Mouse (Mus musculus) heart, embryonic 14.5 days (tissue): ENCODE data around the gene Prkag2. TPM values are rescaled to one million over a fixed set of nuclear protein-coding genes. Genes with fewer than 3 reads are reported as not detected.

Experiments used
- ATAC-seq: fragments of 200-750 bp; cut with Nextera tagmentation; 2 replicates; pipeline ENCODE4 v1.8.0; 2017; ENCODE audit warnings: low read depth, moderate TSS enrichment; ENCODE audit not compliant: insufficient number of reproducible peaks, insufficient read depth, low FRiP score
- H3K27ac ChIP-seq, 2 experiments: fragments of 200-500 bp in 1 of 2; fragments of 300-500 bp in 1 of 2; sonication (generic) in 1 of 2; replicated peaks in 1 of 2; 2 replicates each; pipeline ENCODE4 v1.5.1; 2012 to 2014; ENCODE audit warnings: low read depth in 2 of 2, low read length in 2 of 2, control low read depth in 1 of 2, mild to moderate bottlenecking in 1 of 2, mixed read lengths in 1 of 2; ENCODE audit not compliant: control insufficient read depth in 1 of 2, insufficient read depth in 1 of 2
- H3K27me3 ChIP-seq: fragments of 300-500 bp; sonication (generic); 2 replicates; pipeline ENCODE4 v1.6.1; 2014; ENCODE audit warnings: mild to moderate bottlenecking, low read length, control low read depth; ENCODE audit not compliant: control insufficient read depth, insufficient read depth
- H3K36me3 ChIP-seq: fragments of 300-500 bp; sonication (generic); 2 replicates; pipeline ENCODE4 v1.6.1; 2014; ENCODE audit warnings: mild to moderate bottlenecking, control low read depth, low read length, mixed read lengths; ENCODE audit not compliant: control insufficient read depth, insufficient read depth
- H3K4me1 ChIP-seq, 2 experiments: fragments of 200-500 bp in 1 of 2; fragments of 300-500 bp in 1 of 2; sonication (generic) in 1 of 2; 2 replicates each; pipeline ENCODE4 v1.6.1; 2012 to 2014; ENCODE audit warnings: low read length in 2 of 2, control low read depth in 1 of 2, mixed read lengths in 1 of 2; ENCODE audit not compliant: control insufficient read depth in 2 of 2, insufficient read depth in 2 of 2
- H3K4me2 ChIP-seq: fragments of 300-500 bp; sonication (generic); 2 replicates; pipeline ENCODE4 v1.6.1; 2014; ENCODE audit warnings: mild to moderate bottlenecking, low read length
- H3K4me3 ChIP-seq, 2 experiments: fragments of 200-500 bp in 1 of 2; fragments of 300-500 bp in 1 of 2; sonication (generic) in 1 of 2; 2 replicates each; pipeline ENCODE4 v1.5.1; 2012 to 2014; ENCODE audit warnings: low read length in 2 of 2, mild to moderate bottlenecking in 2 of 2, control low read depth in 1 of 2, low read depth in 1 of 2, moderate library complexity in 1 of 2; ENCODE audit not compliant: control insufficient read depth in 1 of 2, insufficient read depth in 1 of 2
- H3K9ac ChIP-seq: fragments of 300-500 bp; sonication (generic); 2 replicates; pipeline ENCODE4 v1.6.1; 2014; ENCODE audit warnings: mild to moderate bottlenecking, low read length
- H3K9me3 ChIP-seq: fragments of 300-500 bp; sonication (generic); 2 replicates; pipeline ENCODE4 v1.6.1; 2016; ENCODE audit warnings: low read length, control low read depth; ENCODE audit not compliant: control insufficient read depth
- WGBS: fragments of 180-500 bp; shearing (Covaris S2); extraction: QIAGEN DNeasy Blood & Tissue Kit; methylation state at CpG from one replicate; pipeline ENCODE4 v1.1.7; 2014; 5-methylcytosine and 5-hydroxymethylcytosine counted together
- polyA plus RNA-seq: library from polyadenylated mRNA; unstranded; fragments of >200 nt; fragmentation: Nextera tagmentation; extraction: Ambion mirVana; gene quantifications from 2 replicates; pipeline ENCODE4 v1.2.1, GENCODE M21; 2014

Prkag2 gene
- polyA plus RNA-seq: 120 and 122 TPM in 2 replicates

DNA sequence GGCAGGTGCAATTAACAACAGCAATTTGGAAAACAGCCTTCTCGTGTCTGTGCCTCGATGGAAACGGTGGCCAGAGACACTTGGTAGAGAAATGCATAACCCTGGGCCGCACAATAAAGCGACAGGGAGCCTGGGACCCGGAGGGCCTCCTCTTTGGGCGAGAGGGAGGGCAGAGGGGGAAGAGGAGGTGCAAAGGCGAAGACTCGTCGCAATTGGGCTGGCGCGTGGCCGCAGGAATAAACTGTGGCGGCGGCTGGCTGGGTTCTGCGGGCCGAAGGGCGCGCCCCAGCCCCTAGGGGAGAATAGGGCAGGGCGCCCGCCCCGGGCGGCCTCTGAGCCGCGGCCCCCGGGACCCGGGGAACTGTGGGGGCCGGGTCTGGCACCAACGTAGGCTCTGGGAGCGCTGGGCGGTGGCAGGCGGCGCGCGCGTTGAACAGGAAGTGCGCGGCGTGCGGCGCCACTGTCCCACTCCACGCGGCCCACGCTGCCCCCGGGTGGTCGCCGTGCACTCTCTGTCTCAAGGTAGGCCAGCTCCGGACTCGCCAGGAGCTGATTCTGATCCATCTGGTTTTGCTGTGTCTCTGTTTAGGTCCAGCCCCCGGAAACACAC, at the start of gene Prkag2:
Gene Prkag2 (minus strand): TSS at position 127 of the 610 bp plus-strand sequence.
- peak; percentile 46; the same call in 1 of the 2 replicates for ATAC-seq
- 0% methylated on average over 32 of the region's 50 CpGs for WGBS

DNA sequence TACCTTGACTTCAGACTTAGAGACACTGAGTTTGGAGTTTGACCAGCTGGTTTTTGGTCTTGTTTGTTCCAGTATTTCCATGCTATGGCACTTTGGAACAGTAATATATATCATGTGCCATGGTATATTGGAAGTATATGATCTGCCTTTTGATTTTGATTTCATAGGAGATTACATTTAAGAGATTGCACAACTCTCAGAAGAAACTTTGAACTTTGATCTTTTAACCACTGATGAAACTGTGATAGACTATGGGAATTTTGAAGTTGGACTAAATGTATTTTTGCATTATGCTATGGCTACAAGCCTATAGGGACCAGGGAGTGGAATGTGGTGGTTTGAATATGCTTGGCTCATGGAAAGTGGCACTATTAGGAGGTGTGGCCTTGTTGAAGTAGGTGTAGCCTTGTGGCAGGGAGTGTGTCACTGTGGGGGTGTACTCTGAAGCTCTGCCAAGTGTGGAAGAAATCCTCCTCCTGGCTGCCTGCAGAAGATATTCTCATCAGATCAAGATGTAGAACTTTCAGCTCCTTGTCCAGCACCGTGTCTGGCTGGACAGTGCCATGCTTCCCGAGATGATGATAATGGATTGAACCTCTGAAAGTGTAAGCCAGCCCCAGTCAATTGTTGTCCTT, 49.0 kb upstream of the Prkag2 start:
- 60% methylated on average over 2 of the region's 2 CpGs for WGBS
- ATAC-seq: no peak
- Histone ChIP-seq H3K27ac (no peak overlapping the region), H3K9me3 (no peaks in the 10 kb centered on the region), H3K9ac (no peak overlapping the region), H3K4me2 (no peak overlapping the region), H3K4me1 (peaks cover 0 to 3% of the 10 kb centered on the region in 2 experiments; a peak in 2 of 4 replicates), H3K4me3 (no peak overlapping the region), H3K36me3 (no peaks in the 10 kb centered on the region), H3K27me3 (no peaks in the 10 kb centered on the region)

More for the DNA sequence above, at the start of gene Prkag2:
- peak within 1 kb of the TSS; percentile 81 for H3K9ac ChIP-seq
- no peaks in the 10 kb centered on the region for H3K9me3 ChIP-seq
- H3K4me3 ChIP-seq: peak within 1 kb of the TSS; percentile 68 to 72
- no peaks in the 10 kb centered on the region for H3K36me3 ChIP-seq
- peak within 1 kb of the TSS in 1 of 2 experiments; percentile 62; a peak in 3 of 4 replicates for H3K27ac ChIP-seq
- peaks cover 17 to 29% of the 10 kb centered on the region in 2 experiments for H3K4me1 ChIP-seq
- peak within 1 kb of the TSS; percentile 98 for H3K4me2 ChIP-seq
- peaks cover 18% of the 10 kb centered on the region for H3K27me3 ChIP-seq

DNA sequence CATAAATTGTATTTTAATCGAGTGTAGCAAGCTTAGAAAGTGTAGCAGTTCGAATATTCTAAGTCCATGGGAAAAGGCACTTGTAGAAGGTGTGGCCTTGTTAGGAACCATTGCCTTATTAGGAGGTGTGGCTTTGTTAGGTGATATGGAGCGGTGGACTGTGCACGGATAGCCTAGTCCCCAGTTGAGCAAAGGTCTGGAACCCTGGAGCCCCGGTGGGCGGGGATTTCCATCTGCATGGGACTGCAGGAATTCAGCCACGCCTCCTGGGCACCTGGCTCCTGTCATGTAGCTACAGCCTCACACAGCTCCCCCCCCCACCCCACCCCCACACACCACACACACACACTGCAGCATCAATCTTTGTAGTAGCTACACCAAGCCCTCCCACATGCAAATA, 46.3 kb upstream of the Prkag2 start:
- Histone ChIP-seq H3K27me3 (no peaks in the 10 kb centered on the region), H3K36me3 (no peaks in the 10 kb centered on the region), H3K4me2 (no peak overlapping the region), H3K27ac (no peak overlapping the region), H3K4me3 (no peak overlapping the region), H3K9me3 (no peaks in the 10 kb centered on the region), H3K9ac (no peak overlapping the region), H3K4me1 (no peaks in the 10 kb centered on the region)
- no peak for ATAC-seq
- 70% methylated on average over 7 of the region's 7 CpGs for WGBS

GRCm38 (mm10) chr5:25127865-25128264, 27.4 kb upstream of the Prkag2 start:
- Histone ChIP-seq H3K36me3 (no peaks in the 10 kb centered on the region), H3K27ac (no peak overlapping the region), H3K4me1 (no peaks in the 10 kb centered on the region), H3K4me3 (no peak overlapping the region), H3K9ac (no peak overlapping the region), H3K9me3 (no peaks in the 10 kb centered on the region), H3K4me2 (no peak overlapping the region), H3K27me3 (no peaks in the 10 kb centered on the region)
- 74% methylated on average over 4 of the region's 4 CpGs for WGBS
- no peak for ATAC-seq

- Histone ChIP-seq H3K9ac (no peak overlapping the region), H3K4me1 (no peaks in the 10 kb centered on the region), H3K4me2 (no peak overlapping the region), H3K27ac (no peak overlapping the region), H3K4me3 (no peak overlapping the region), H3K9me3 (no peaks in the 10 kb centered on the region), H3K27me3 (no peaks in the 10 kb centered on the region), H3K36me3 (no peaks in the 10 kb centered on the region)
- no peak for ATAC-seq
- 81% methylated on average over 3 of the region's 3 CpGs for WGBS
Measured at GRCm38 (mm10) chr5:25125884-25126560, 25.6 kb upstream of the Prkag2 start.

DNA sequence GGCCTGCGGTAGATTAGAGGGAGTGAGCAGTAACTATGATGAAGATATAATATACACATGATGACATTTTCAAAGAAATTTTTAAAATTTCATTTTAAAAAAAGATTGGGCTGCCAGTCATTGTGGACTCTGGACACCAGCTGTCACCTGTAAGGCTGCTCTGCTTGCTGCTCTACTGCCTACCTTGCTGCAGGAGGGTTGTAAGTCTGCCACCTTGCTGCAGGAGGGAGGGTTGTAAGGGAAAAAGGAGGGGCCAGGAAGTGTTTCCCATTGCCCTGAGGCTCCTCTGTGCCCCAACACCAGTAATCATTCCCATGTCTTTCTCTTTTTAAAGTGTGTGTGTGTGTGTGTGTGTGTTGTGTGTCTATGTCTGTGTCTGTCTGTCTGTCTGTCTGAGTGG, 22.1 kb upstream of the Prkag2 start:
- no peak overlapping the region for H3K9ac ChIP-seq
- 82% methylated on average over 1 of the region's 1 CpGs for WGBS
- H3K4me2 ChIP-seq: no peak overlapping the region
- H3K27me3 ChIP-seq: no peaks in the 10 kb centered on the region
- no peaks in the 10 kb centered on the region for H3K36me3 ChIP-seq
- H3K4me1 ChIP-seq: no peaks in the 10 kb centered on the region
- no peak for ATAC-seq
- no peak overlapping the region for H3K4me3 ChIP-seq
- no peak overlapping the region for H3K27ac ChIP-seq
- no peaks in the 10 kb centered on the region for H3K9me3 ChIP-seq

DNA sequence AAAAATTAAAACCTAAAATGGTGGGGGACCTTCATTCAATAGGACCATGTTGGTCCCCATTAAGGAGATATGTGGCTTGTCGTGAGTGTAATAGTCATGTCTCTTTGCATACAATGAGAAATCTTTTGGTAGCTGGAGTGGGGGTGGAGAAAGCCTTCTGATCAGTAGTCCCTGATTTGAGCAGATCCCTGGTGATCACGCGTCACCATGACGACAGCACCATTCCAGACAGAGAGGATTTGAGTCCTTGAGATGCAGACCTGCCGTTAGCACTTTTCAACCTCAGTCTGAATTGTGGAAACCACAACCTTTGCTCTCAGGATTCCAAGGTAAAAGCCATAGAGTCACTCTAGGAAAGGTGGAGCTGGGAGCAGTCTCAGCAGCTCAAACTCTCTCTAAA, 18.7 kb upstream of the Prkag2 start:
- Histone ChIP-seq H3K9me3 (no peaks in the 10 kb centered on the region), H3K4me3 (no peak overlapping the region), H3K4me1 (no peaks in the 10 kb centered on the region), H3K4me2 (no peak overlapping the region), H3K27me3 (no peaks in the 10 kb centered on the region), H3K9ac (no peak overlapping the region), H3K36me3 (no peaks in the 10 kb centered on the region), H3K27ac (no peak overlapping the region)
- 80% methylated on average over 5 of the region's 5 CpGs for WGBS
- no peak for ATAC-seq
